Mouse (Mus musculus) midbrain, embryonic 13.5 days (tissue): ENCODE data around the gene Anks6. TPM values are rescaled to one million over a fixed set of nuclear protein-coding genes. Genes with fewer than 3 reads are reported as not detected.

Experiments used
- ATAC-seq: fragments of 200-750 bp; cut with Nextera tagmentation; 2 replicates; pipeline ENCODE4 v1.8.0; 2017; ENCODE audit warnings: mild to moderate bottlenecking, moderate TSS enrichment, moderate library complexity
- H3K27ac ChIP-seq: fragments of 300-500 bp; sonication (generic); 2 replicates; pipeline ENCODE4 v1.5.1; 2015; ENCODE audit warnings: inconsistent platforms, mild to moderate bottlenecking, moderate library complexity
- H3K27me3 ChIP-seq: fragments of 300-500 bp; sonication (generic); 2 replicates; pipeline ENCODE4 v1.6.1; 2015; ENCODE audit warnings: mild to moderate bottlenecking, inconsistent platforms
- H3K36me3 ChIP-seq: fragments of 300-500 bp; sonication (generic); 2 replicates; pipeline ENCODE4 v1.6.1; 2015; ENCODE audit warnings: mild to moderate bottlenecking, inconsistent platforms
- H3K4me1 ChIP-seq: fragments of 300-500 bp; sonication (generic); replicated peaks from 2 replicates; pipeline ENCODE4 v1.6.1; 2015; ENCODE audit warnings: inconsistent platforms
- H3K4me2 ChIP-seq: fragments of 300-500 bp; sonication (generic); replicated peaks from 2 replicates; pipeline ENCODE4 v1.6.1; 2015; ENCODE audit warnings: moderate library complexity, mild to moderate bottlenecking, inconsistent platforms
- H3K4me3 ChIP-seq: fragments of 300-500 bp; sonication (generic); replicated peaks from 2 replicates; pipeline ENCODE4 v1.5.1; 2015; ENCODE audit warnings: mild to moderate bottlenecking, inconsistent platforms
- H3K9ac ChIP-seq: fragments of 300-500 bp; sonication (generic); replicated peaks from 2 replicates; pipeline ENCODE4 v1.6.1; 2015; ENCODE audit warnings: mild to moderate bottlenecking, inconsistent platforms
- H3K9me3 ChIP-seq: fragments of 300-500 bp; sonication (generic); 2 replicates; pipeline ENCODE4 v1.6.1; 2016; ENCODE audit warnings: mild to moderate bottlenecking, inconsistent platforms
- WGBS: fragments of 180-500 bp; shearing (Covaris S2); methylation state at CpG from one replicate; pipeline ENCODE4 v1.1.7; 2015; 5-methylcytosine and 5-hydroxymethylcytosine counted together
- polyA plus RNA-seq: library from polyadenylated mRNA; unstranded; fragments of >200 nt; fragmentation: Nextera tagmentation; extraction: Ambion mirVana; gene quantifications from 2 replicates; pipeline ENCODE4 v1.2.1, GENCODE M21; 2015

Anks6 gene
- polyA plus RNA-seq, 1 experiment from 2014 or later, result 4.4 TPM

DNA sequence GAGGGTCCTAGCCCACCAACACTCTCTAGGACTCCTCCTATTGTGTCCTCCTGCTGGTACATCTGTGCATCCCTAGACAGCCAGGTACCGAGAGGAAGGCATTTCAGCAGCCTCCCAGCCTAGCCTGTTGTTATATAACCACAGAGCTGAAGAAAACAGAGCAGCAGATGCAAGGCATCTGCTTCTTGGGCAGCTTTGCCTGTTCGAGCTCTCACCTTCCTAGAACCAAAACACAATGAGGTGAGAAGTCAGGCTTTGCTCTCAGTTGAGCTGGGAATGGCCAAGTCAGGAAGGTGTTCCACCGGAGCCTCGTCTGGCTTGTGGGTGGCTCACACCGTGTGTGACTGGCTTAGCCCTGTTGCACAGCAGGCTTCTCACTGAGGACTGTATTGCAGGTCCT, 74.3 kb downstream of the Anks6 start:
- Histone ChIP-seq H3K27ac (no peak overlapping the region), H3K27me3 (no peaks in the 10 kb centered on the region; the same call in 1 of the 2 replicates), H3K9ac (no peak overlapping the region), H3K4me2 (no peak overlapping the region), H3K4me3 (no peak overlapping the region), H3K9me3 (no peaks in the 10 kb centered on the region), H3K36me3 (no peaks in the 10 kb centered on the region), H3K4me1 (0 out of 2 replicates have a peak, but pooled peaks cover 2% of the 10 kb centered on the region)
- WGBS, result 79% methylated on average over 5 of the region's 5 CpGs
- ATAC-seq, result no peak

DNA sequence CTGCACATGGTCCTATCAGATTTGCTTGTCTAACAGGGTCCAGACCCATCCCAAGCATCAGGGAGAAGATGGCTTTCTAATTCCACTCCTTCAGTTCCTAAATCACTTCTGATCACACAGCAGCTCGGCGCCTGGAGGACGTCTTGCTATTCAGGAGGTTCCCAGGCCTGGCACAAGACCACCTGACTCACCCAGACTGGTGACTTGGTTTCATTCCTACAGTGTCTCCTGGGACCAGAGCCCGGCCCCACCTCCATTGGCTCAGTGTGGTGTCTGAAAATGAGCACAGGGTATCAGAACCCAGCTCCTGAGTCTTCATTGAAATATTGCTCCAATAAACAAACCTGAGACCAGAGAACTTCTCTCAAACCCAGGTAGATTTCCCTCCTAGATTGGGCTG, 75.1 kb downstream of the Anks6 start:
- 91% methylated on average over 4 of the region's 4 CpGs for WGBS
- H3K4me1 ChIP-seq, result 0 out of 2 replicates have a peak, but pooled peaks cover 2% of the 10 kb centered on the region
- H3K27me3 ChIP-seq, result no peaks in the 10 kb centered on the region
- H3K9ac ChIP-seq, result no peak overlapping the region
- no peak overlapping the region for H3K4me3 ChIP-seq
- no peak overlapping the region for H3K27ac ChIP-seq
- H3K9me3 ChIP-seq, result no peaks in the 10 kb centered on the region
- no peak for ATAC-seq
- no peaks in the 10 kb centered on the region for H3K36me3 ChIP-seq
- H3K4me2 ChIP-seq, result no peak overlapping the region

DNA sequence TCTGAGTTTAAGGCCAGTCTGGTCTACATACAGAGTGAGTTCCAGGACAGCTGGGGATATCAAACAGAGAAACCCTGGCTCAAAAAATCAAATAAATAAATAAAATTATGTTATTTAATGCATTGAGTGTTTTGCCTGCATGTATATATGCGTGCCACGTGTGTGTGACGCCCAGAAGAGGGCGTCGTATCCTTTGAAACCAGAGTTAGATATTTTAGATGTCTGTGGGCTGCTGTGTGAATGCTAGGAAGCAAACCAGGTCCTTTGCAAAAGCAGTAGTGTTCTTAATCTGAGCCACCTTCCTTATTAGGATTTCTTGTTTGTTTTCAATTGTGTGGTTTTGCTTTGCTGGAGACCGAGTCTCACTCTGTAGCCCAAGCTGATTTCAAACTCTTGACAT, 78.9 kb downstream of the Anks6 start:
- no peak for ATAC-seq
- WGBS, result 82% methylated on average over 6 of the region's 6 CpGs
- Histone ChIP-seq H3K4me3 (no peak overlapping the region), H3K4me2 (no peak overlapping the region), H3K36me3 (no peaks in the 10 kb centered on the region), H3K9me3 (no peaks in the 10 kb centered on the region), H3K27me3 (no peaks in the 10 kb centered on the region), H3K4me1 (no peaks in the 10 kb centered on the region), H3K9ac (no peak overlapping the region), H3K27ac (no peak overlapping the region)

DNA sequence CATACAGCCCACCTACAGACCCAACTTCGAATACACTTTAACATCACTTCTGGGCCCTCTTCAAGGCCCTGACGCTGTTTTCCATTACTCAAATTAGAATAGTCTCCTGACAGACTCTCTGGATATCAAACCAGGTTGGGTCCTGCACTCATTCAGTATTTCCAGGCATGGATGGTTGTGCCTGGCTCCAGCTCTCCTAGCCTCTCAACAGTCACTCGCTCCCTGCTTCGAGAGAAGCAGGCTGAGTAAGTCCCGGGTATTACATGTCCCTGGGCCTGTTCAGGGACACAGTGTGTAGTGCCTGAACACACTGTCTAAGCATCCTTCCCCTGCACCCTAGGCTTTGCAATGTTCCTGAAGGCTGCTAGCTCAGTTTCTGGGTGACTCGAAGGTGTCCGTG, 80.1 kb downstream of the Anks6 start:
- Histone ChIP-seq H3K4me2 (no peak overlapping the region), H3K27me3 (no peaks in the 10 kb centered on the region), H3K36me3 (no peaks in the 10 kb centered on the region), H3K4me3 (no peak overlapping the region), H3K4me1 (no peaks in the 10 kb centered on the region), H3K9me3 (no peaks in the 10 kb centered on the region), H3K9ac (no peak overlapping the region), H3K27ac (no peak overlapping the region)
- WGBS, result 93% methylated on average over 7 of the region's 7 CpGs
- ATAC-seq, result no peak

- Histone ChIP-seq H3K27me3 (no peaks in the 10 kb centered on the region), H3K4me1 (no peaks in the 10 kb centered on the region), H3K9ac (no peak overlapping the region), H3K4me2 (no peak overlapping the region), H3K4me3 (no peak overlapping the region), H3K36me3 (no peaks in the 10 kb centered on the region), H3K27ac (no peak overlapping the region), H3K9me3 (no peaks in the 10 kb centered on the region)
- 87% methylated on average over 11 of the region's 11 CpGs for WGBS
- no peak for ATAC-seq
Observed at GRCm38 (mm10) chr4:46976671-46977071, 80.6 kb downstream of the Anks6 start.

GRCm38 (mm10) chr4:46973322-46973721, 83.9 kb downstream of the Anks6 start:
- Histone ChIP-seq H3K4me1 (no peaks in the 10 kb centered on the region), H3K9ac (no peak overlapping the region), H3K27me3 (no peaks in the 10 kb centered on the region), H3K4me2 (no peak overlapping the region), H3K4me3 (no peak overlapping the region), H3K27ac (no peak overlapping the region), H3K9me3 (no peaks in the 10 kb centered on the region), H3K36me3 (no peaks in the 10 kb centered on the region)
- no peak for ATAC-seq
- WGBS, result 88% methylated on average over 10 of the region's 10 CpGs

GRCm38 (mm10) chr4:46967981-46968380, 89.2 kb downstream of the Anks6 start:
- Histone ChIP-seq H3K27me3 (no peaks in the 10 kb centered on the region), H3K9me3 (no peaks in the 10 kb centered on the region), H3K9ac (no peak overlapping the region), H3K4me1 (no peaks in the 10 kb centered on the region), H3K4me2 (no peak overlapping the region), H3K36me3 (no peaks in the 10 kb centered on the region), H3K27ac (no peak overlapping the region), H3K4me3 (no peak overlapping the region)
- 93% methylated on average over 10 of the region's 10 CpGs for WGBS
- ATAC-seq, result no peak

DNA sequence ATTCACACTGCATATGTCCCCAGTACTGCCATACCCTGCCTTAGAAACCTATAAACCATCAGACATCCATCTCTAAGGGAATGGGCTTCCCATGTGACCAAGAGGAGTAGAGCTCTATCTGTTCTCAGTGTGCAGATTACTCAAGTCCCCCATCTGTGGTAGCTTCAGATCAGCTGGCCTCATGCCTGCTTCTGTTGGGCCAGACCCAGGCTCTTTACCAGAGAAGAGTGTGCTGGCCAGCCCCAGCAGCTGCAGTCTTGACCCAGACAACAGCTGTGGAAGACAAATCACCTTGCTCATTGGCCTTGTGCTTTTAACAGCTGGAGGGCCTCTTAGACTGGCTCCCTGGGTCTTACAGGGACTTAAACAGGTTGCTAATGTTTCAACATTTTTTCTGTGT, 90.7 kb downstream of the Anks6 start:
- Histone ChIP-seq H3K27me3 (no peaks in the 10 kb centered on the region), H3K36me3 (no peaks in the 10 kb centered on the region), H3K4me1 (no peaks in the 10 kb centered on the region), H3K4me2 (no peak overlapping the region), H3K4me3 (no peak overlapping the region), H3K9me3 (no peaks in the 10 kb centered on the region), H3K27ac (no peak overlapping the region), H3K9ac (no peak overlapping the region)
- ATAC-seq, result no peak

Other genes starting within 250 kb of the Anks6 start
- gene Gabbr2, start 65.6 kb downstream of the Anks6 start, polyA plus RNA-seq, result 3.0 and 3.8 TPM in 2 replicates
- 2.7 and 5.6 TPM in 2 replicates for gene Galnt12, start 34.5 kb upstream of the Anks6 start, polyA plus RNA-seq
- gene Col15a1, start 150.7 kb upstream of the Anks6 start, polyA plus RNA-seq, result 1.2 and 1.5 TPM in 2 replicates